Mouse (Mus musculus): Measurements from ENCODE around the gene Elmsan1. TPM values are rescaled to one million over a fixed set of nuclear protein-coding genes. Genes with fewer than 3 reads are reported as not detected.

Gene Elmsan1
- total RNA-seq, 4 experiments from 2014 or later = 17.8 to 23.3 (median 20.3) TPM

GRCm38 (mm10) chr12:84215758-84216440 is 2.8 kb downstream of the Elmsan1 start:
- DNase-seq (ENCODE audit: low spot score in 2 of 2) = no peak

- DNase-seq (ENCODE audit: low spot score in 2 of 2) = no peak
Observed at GRCm38 (mm10) chr12:84214495-84215175, 4.0 kb downstream of the Elmsan1 start.

GRCm38 (mm10) chr12:84212297-84212696 is 6.4 kb downstream of the Elmsan1 start:
- no peak for DNase-seq (ENCODE audit: low spot score in 2 of 2)

- DNase-seq (ENCODE audit: low spot score in 2 of 2) = no peak
Observed at GRCm38 (mm10) chr12:84211021-84211538, 7.6 kb downstream of the Elmsan1 start.

GRCm38 (mm10) chr12:84210288-84210687 is 8.4 kb downstream of the Elmsan1 start:
- no peak for DNase-seq (ENCODE audit: low spot score in 2 of 2)

- no peak for DNase-seq (ENCODE audit: low spot score in 2 of 2)
Observed at GRCm38 (mm10) chr12:84209093-84209492, 9.6 kb downstream of the Elmsan1 start.

GRCm38 (mm10) chr12:84207209-84207817 is 11.4 kb downstream of the Elmsan1 start:
- no peak for DNase-seq (ENCODE audit: low spot score in 2 of 2)

GRCm38 (mm10) chr12:84206525-84206924 is 12.2 kb downstream of the Elmsan1 start:
- no peak for DNase-seq (ENCODE audit: low spot score in 2 of 2)

- no peak for DNase-seq (ENCODE audit: low spot score in 2 of 2)
Observed at GRCm38 (mm10) chr12:84205659-84206185, 13.0 kb downstream of the Elmsan1 start.

GRCm38 (mm10) chr12:84204662-84205061 is 14.0 kb downstream of the Elmsan1 start:
- no peak for DNase-seq (ENCODE audit: low spot score in 2 of 2)

GRCm38 (mm10) chr12:84203778-84204216 is 14.9 kb downstream of the Elmsan1 start:
- no peak for DNase-seq (ENCODE audit: low spot score in 2 of 2)

- DNase-seq (ENCODE audit: low spot score in 2 of 2) = no peak
Observed at GRCm38 (mm10) chr12:84203170-84203777, 15.4 kb downstream of the Elmsan1 start.

GRCm38 (mm10) chr12:84202561-84202960 is 16.1 kb downstream of the Elmsan1 start:
- DNase-seq (ENCODE audit: low spot score in 2 of 2) = no peak

- DNase-seq (ENCODE audit: low spot score in 2 of 2) = no peak
Observed at GRCm38 (mm10) chr12:84201686-84202484, 16.8 kb downstream of the Elmsan1 start.

- DNase-seq (ENCODE audit: low spot score in 2 of 2) = no peak
Observed at GRCm38 (mm10) chr12:84201222-84201621, 17.5 kb downstream of the Elmsan1 start.

GRCm38 (mm10) chr12:84198880-84199279 is 19.8 kb downstream of the Elmsan1 start:
- no peak for DNase-seq (ENCODE audit: low spot score in 2 of 2)

GRCm38 (mm10) chr12:84198076-84198679 is 20.5 kb downstream of the Elmsan1 start:
- DNase-seq (ENCODE audit: low spot score in 2 of 2) = no peak

- DNase-seq (ENCODE audit: low spot score in 2 of 2) = no peak
Observed at GRCm38 (mm10) chr12:84195195-84195594, 23.5 kb downstream of the Elmsan1 start.

GRCm38 (mm10) chr12:84194400-84195109 is 24.1 kb downstream of the Elmsan1 start:
- DNase-seq (ENCODE audit: low spot score in 2 of 2) = no peak
